Comparison of ENCODE assay signal across 9 mouse cellular contexts in the genomic region with DNA sequence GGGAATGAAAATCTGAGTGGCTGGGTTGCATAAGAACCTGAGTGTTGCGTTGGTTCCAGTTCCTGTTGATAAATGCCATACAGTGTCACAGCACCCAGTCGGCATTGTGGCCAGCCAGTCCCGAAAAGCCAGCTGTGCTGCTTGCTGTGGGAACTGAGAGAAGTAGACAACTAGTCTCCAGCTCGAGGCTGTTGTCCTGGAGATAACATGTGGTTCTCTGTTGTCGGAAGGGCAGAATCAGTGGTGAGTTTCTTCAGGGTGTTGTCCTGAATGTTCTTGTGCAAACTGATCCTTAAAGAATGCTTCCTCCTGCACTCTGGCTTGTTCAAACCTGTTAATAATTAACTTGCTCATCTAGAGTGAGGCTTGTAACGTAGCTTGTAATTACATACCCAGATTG.
DNase-seq lines count a peak whose midpoint lies in the region; ATAC-seq and TF ChIP-seq lines count a peak whose summit lies in the region.
"Had no signal": no experiment of that assay in that cellular context is flagged by ENCODE, and none has a peak within 500 bp of the region (broad histone marks: within the 10 kb centered on the region; RNA-seq: fewer than 3 reads in every experiment).

No protein-coding gene starts in this region.

- no peak overlapping the region for H3K4me3 ChIP-seq in liver, embryonic 14.5 days (ENCODE audit: insufficient read depth in 1 of 2, low read depth in 2 of 2, low read length in 2 of 2)
- H3K4me3 ChIP-seq in liver, embryonic 11.5 days (ENCODE audit: low read depth, low read length): no peak overlapping the region
- H3K4me3 ChIP-seq in limb, embryonic 13.5 days: no peak overlapping the region
- H3K4me3 ChIP-seq in small intestine, adult 2 months (ENCODE audit: low read depth, low read length): peak overlapping the region; percentile 45

- no peak for TF ChIP-seq EP300 in liver, embryonic 14.5 days (IDR thresholded peaks at IDR 0.05; ENCODE audit: low read depth)

- no peak for TF ChIP-seq CTCF in liver, embryonic 14.5 days (IDR thresholded peaks at IDR 0.05; ENCODE audit: low read depth)
- TF ChIP-seq CTCF in small intestine, adult 2 months (IDR thresholded peaks at IDR 0.05; ENCODE audit: extremely low read depth, insufficient read length, insufficient replicate concordance, low read depth, low read length): no peak

- H3K9me3 ChIP-seq in liver, embryonic 14.5 days (ENCODE audit: control insufficient read depth, low read length): no peaks in the 10 kb centered on the region
- no peaks in the 10 kb centered on the region for H3K9me3 ChIP-seq in liver, embryonic 11.5 days (ENCODE audit: control insufficient read depth, low read length)
- peaks cover 1% of the 10 kb centered on the region; the same call in 1 of the 2 replicates for H3K9me3 ChIP-seq in limb, embryonic 13.5 days
- H3K9me3 ChIP-seq: G1E had no signal

- no peaks in the 10 kb centered on the region for H3K27me3 ChIP-seq in liver, embryonic 14.5 days (ENCODE audit: control insufficient read depth, insufficient read depth, low read length)
- H3K27me3 ChIP-seq in liver, embryonic 11.5 days (replicated peaks; ENCODE audit: control insufficient read depth, insufficient read depth, low read length): no peaks in the 10 kb centered on the region
- no peaks in the 10 kb centered on the region for H3K27me3 ChIP-seq in limb, embryonic 13.5 days
- H3K27me3 ChIP-seq in small intestine, adult 2 months (ENCODE audit: control insufficient read depth, insufficient read depth, low read length): no peaks in the 10 kb centered on the region

- no peaks in the 10 kb centered on the region for H3K36me3 ChIP-seq in liver, embryonic 14.5 days (replicated peaks; ENCODE audit: control insufficient read depth, insufficient read depth, low read depth)
- H3K36me3 ChIP-seq in liver, embryonic 11.5 days (ENCODE audit: control insufficient read depth, insufficient read depth, low read length): peaks cover 8% of the 10 kb centered on the region; the same call in 1 of the 2 replicates
- H3K36me3 ChIP-seq in limb, embryonic 13.5 days: peaks cover 25% of the 10 kb centered on the region
- peaks cover 20% of the 10 kb centered on the region for H3K36me3 ChIP-seq in small intestine, adult 2 months (ENCODE audit: control insufficient read depth, insufficient read depth, low read length)
- H3K36me3 ChIP-seq: G1E had no signal

- DNase-seq in liver, embryonic 14.5 days (ENCODE audit: low read depth in 3 of 3, low spot score in 3 of 3): peak in 1 of 3 experiments; percentile 1
- DNase-seq in liver, embryonic 11.5 days (ENCODE audit: low spot score): no peak
- DNase-seq in gonadal fat pad, adult 2 months (ENCODE audit: low read depth): peak; percentile 98
- no peak for DNase-seq in gastrocnemius, postnatal 25 days
- DNase-seq in left cerebral cortex, postnatal 25 days (ENCODE audit: low spot score in 2 of 2): no peak
- no peak for DNase-seq in thymus, postnatal 14 days

- intact Hi-C loops in left cerebral cortex, postnatal 25 days (cut with DNase I): no loop called here

- no peak for TF ChIP-seq POLR2A in small intestine, adult 2 months (IDR thresholded peaks at IDR 0.05; ENCODE audit: low read depth, low read length)

- WGBS in liver, embryonic 14.5 days (ENCODE audit: insufficient replicate concordance): 32% methylated on average over 6 of the region's 6 CpGs
- 50% methylated on average over 6 of the region's 6 CpGs for WGBS in liver, embryonic 11.5 days
- 30% methylated on average over 6 of the region's 6 CpGs for WGBS in limb, embryonic 13.5 days
- 10% methylated on average over 6 of the region's 6 CpGs for WGBS in small intestine, adult 2 months

- no peak overlapping the region for H3K27ac ChIP-seq in liver, embryonic 14.5 days
- no peak overlapping the region for H3K27ac ChIP-seq in liver, embryonic 11.5 days (ENCODE audit: low read depth, low read length)
- peak overlapping the region; percentile 44; the same call in 1 of the 2 replicates for H3K27ac ChIP-seq in limb, embryonic 13.5 days
- peak overlapping the region; percentile 92 for H3K27ac ChIP-seq in small intestine, adult 2 months (ENCODE audit: insufficient read depth, low read depth, low read length)

- no peak for ATAC-seq in liver, embryonic 14.5 days (ENCODE audit: insufficient read depth)
- no peak for ATAC-seq in liver, embryonic 11.5 days (replicated peaks; ENCODE audit: low FRiP score)
- ATAC-seq in limb, embryonic 13.5 days (ENCODE audit: low FRiP score, low read depth): no peak

- H3K9ac ChIP-seq in liver, embryonic 14.5 days (replicated peaks): no peak overlapping the region
- no peak overlapping the region for H3K9ac ChIP-seq in liver, embryonic 11.5 days (ENCODE audit: low read depth, low read length)
- H3K9ac ChIP-seq in limb, embryonic 13.5 days: no peak overlapping the region

- H3K4me1 ChIP-seq in liver, embryonic 14.5 days (replicated peaks; ENCODE audit: control insufficient read depth in 2 of 2, insufficient read depth in 2 of 2, low read length in 1 of 2): 0 out of 4 replicates have a peak, but pooled peaks cover 0 to 4% of the 10 kb centered on the region in 2 experiments
- no peaks in the 10 kb centered on the region for H3K4me1 ChIP-seq in liver, embryonic 11.5 days (replicated peaks; ENCODE audit: control insufficient read depth, insufficient read depth, low read length)
- H3K4me1 ChIP-seq in limb, embryonic 13.5 days: peaks cover 11% of the 10 kb centered on the region
- H3K4me1 ChIP-seq in small intestine, adult 2 months (ENCODE audit: control insufficient read depth, insufficient read depth, insufficient read length, low read length): peaks cover 7% of the 10 kb centered on the region; the same call in 1 of the 2 replicates

- peak overlapping the region; percentile 15; the same call in 1 of the 2 replicates for H3K4me2 ChIP-seq in liver, embryonic 14.5 days (ENCODE audit: low read depth)
- no peak overlapping the region for H3K4me2 ChIP-seq in liver, embryonic 11.5 days
- peak overlapping the region; percentile 22; the same call in 1 of the 2 replicates for H3K4me2 ChIP-seq in limb, embryonic 13.5 days (replicated peaks)

Comparison
In these comparisons a context has a peak if more than half of its experiments do, and no peak if none do; other contexts are left out.
1. H3K27ac ChIP-seq: peak in limb, embryonic 13.5 days (single experiment) and small intestine, adult 2 months (single experiment); none in liver, embryonic 14.5 days (single experiment) and liver, embryonic 11.5 days (single experiment).